Mouse (Mus musculus) kidney, adult 2 months (tissue): Measurements from ENCODE around the gene Cacng6. TPM values are rescaled to one million over a fixed set of nuclear protein-coding genes. Genes with fewer than 3 reads are reported as not detected.

Experiments used
- DNase-seq: peaks from one replicate; pipeline ENCODE4 v3.0.0; 2021
- H3K27ac ChIP-seq: fragments of 200-500 bp; 2 replicates; pipeline ENCODE4 v1.5.1; 2012; ENCODE audit warnings: low read depth, low read length, control low read depth, inconsistent platforms; ENCODE audit not compliant: insufficient read depth
- H3K27me3 ChIP-seq: fragments of 200-500 bp; replicated peaks from 2 replicates; pipeline ENCODE4 v1.6.1; 2012; ENCODE audit warnings: mild to moderate bottlenecking, moderate library complexity, low read length, inconsistent platforms; ENCODE audit not compliant: control insufficient read depth, insufficient read depth
- H3K36me3 ChIP-seq: fragments of 200-500 bp; 2 replicates; pipeline ENCODE4 v1.6.1; 2012; ENCODE audit warnings: mild to moderate bottlenecking, moderate library complexity, low read length, inconsistent platforms; ENCODE audit not compliant: control insufficient read depth, insufficient read depth
- H3K4me1 ChIP-seq: fragments of 200-500 bp; 2 replicates; pipeline ENCODE4 v1.6.1; 2011; ENCODE audit warnings: low read length; ENCODE audit not compliant: control insufficient read depth, insufficient read depth
- H3K4me3 ChIP-seq: fragments of 200-500 bp; 2 replicates; pipeline ENCODE4 v1.5.1; 2011; ENCODE audit warnings: mild to moderate bottlenecking, low read depth, low read length, control low read depth; ENCODE audit not compliant: insufficient read depth
- CTCF ChIP-seq: fragments of 200-500 bp; conservative IDR thresholded peaks from 2 replicates; pipeline ENCODE4 v1.5.1; 2011; ENCODE audit warnings: low read depth, mild to moderate bottlenecking, control low read depth, low read length, moderate library complexity, mixed read lengths; ENCODE audit not compliant: insufficient read depth, insufficient read length
- POLR2A ChIP-seq: fragments of 200-500 bp; IDR thresholded peaks from one replicate; pipeline ENCODE4 v1.6.1; 2011; ENCODE audit warnings: low read depth, low read length, control low read depth
- WGBS: fragments of 180-500 bp; shearing (Covaris S2); methylation state at CpG from one replicate; pipeline ENCODE4 v1.1.7; 2018; 5-methylcytosine and 5-hydroxymethylcytosine counted together
- polyA plus RNA-seq: library from polyadenylated mRNA; depleted of rRNA; stranded (reverse); fragments of >200 nt; gene quantifications from 2 replicates; pipeline ENCODE4 v1.2.3, GENCODE M21; 2012

Cacng6 gene
- polyA plus RNA-seq, 1 experiment, result 1.3 TPM

GRCm38 (mm10) chr7:3420466-3420865 is 3.5 kb upstream of the Cacng6 start:
- Histone ChIP-seq H3K27me3 (peaks cover 2% of the 10 kb centered on the region; the same call in 1 of the 2 replicates), H3K4me1 (no peaks in the 10 kb centered on the region), H3K4me3 (no peak overlapping the region), H3K27ac (no peak overlapping the region), H3K36me3 (no peaks in the 10 kb centered on the region)
- DNase-seq, result no peak
- 52% methylated on average over 5 of the region's 5 CpGs for WGBS
- TF ChIP-seq CTCF (no peak), POLR2A (no peak)

GRCm38 (mm10) chr7:3421297-3421696 is 2.7 kb upstream of the Cacng6 start:
- Histone ChIP-seq H3K27ac (no peak overlapping the region), H3K27me3 (no peaks in the 10 kb centered on the region), H3K4me1 (no peaks in the 10 kb centered on the region), H3K4me3 (no peak overlapping the region), H3K36me3 (no peaks in the 10 kb centered on the region)
- no peak for TF ChIP-seq CTCF
- TF ChIP-seq POLR2A, result no peak
- no peak for DNase-seq
- WGBS, result 24% methylated on average over 3 of the region's 3 CpGs

GRCm38 (mm10) chr7:3422051-3422450 is 1.9 kb upstream of the Cacng6 start:
- Histone ChIP-seq H3K4me3 (no peak overlapping the region), H3K4me1 (no peaks in the 10 kb centered on the region), H3K27me3 (no peaks in the 10 kb centered on the region), H3K27ac (no peak overlapping the region), H3K36me3 (no peaks in the 10 kb centered on the region)
- DNase-seq, result no peak
- no peak for TF ChIP-seq POLR2A
- no peak for TF ChIP-seq CTCF
- WGBS, result 52% methylated on average over 7 of the region's 7 CpGs

- 2% methylated on average over 30 of the region's 30 CpGs for WGBS
- no peak for TF ChIP-seq POLR2A
- no peak for TF ChIP-seq CTCF
- Histone ChIP-seq H3K4me3 (no peak overlapping the region), H3K36me3 (no peaks in the 10 kb centered on the region), H3K27me3 (no peaks in the 10 kb centered on the region), H3K4me1 (no peaks in the 10 kb centered on the region), H3K27ac (no peak overlapping the region)
- DNase-seq, result no peak
Observed at GRCm38 (mm10) chr7:3423430-3423829, 565 bp upstream of the Cacng6 start.

- Histone ChIP-seq H3K27ac (no peak overlapping the region), H3K36me3 (no peaks in the 10 kb centered on the region), H3K27me3 (no peaks in the 10 kb centered on the region), H3K4me3 (no peak overlapping the region), H3K4me1 (no peaks in the 10 kb centered on the region)
- WGBS, result 94% methylated on average over 5 of the region's 5 CpGs
- TF ChIP-seq POLR2A (no peak), CTCF (no peak)
- DNase-seq, result no peak
Observed at GRCm38 (mm10) chr7:3425141-3425540, 1.1 kb downstream of the Cacng6 start.

GRCm38 (mm10) chr7:3430161-3430560 is 6.2 kb downstream of the Cacng6 start:
- 72% methylated on average over 6 of the region's 6 CpGs for WGBS
- no peaks in the 10 kb centered on the region for H3K36me3 ChIP-seq
- no peak overlapping the region for H3K4me3 ChIP-seq
- no peaks in the 10 kb centered on the region for H3K27me3 ChIP-seq
- no peak overlapping the region for H3K27ac ChIP-seq
- TF ChIP-seq POLR2A (no peak), CTCF (no peak)
- H3K4me1 ChIP-seq, result no peaks in the 10 kb centered on the region
- no peak for DNase-seq

GRCm38 (mm10) chr7:3432066-3432465 is 8.1 kb downstream of the Cacng6 start:
- TF ChIP-seq CTCF, result no peak
- TF ChIP-seq POLR2A, result no peak
- DNase-seq, result no peak
- H3K27ac ChIP-seq, result no peak overlapping the region
- H3K27me3 ChIP-seq, result no peaks in the 10 kb centered on the region
- no peak overlapping the region for H3K4me3 ChIP-seq
- H3K4me1 ChIP-seq, result no peaks in the 10 kb centered on the region
- WGBS, result 86% methylated on average over 1 of the region's 1 CpGs
- H3K36me3 ChIP-seq, result no peaks in the 10 kb centered on the region

GRCm38 (mm10) chr7:3437941-3438340 is 13.9 kb downstream of the Cacng6 start:
- TF ChIP-seq CTCF, result no peak
- TF ChIP-seq POLR2A, result no peak
- no peak overlapping the region for H3K27ac ChIP-seq
- DNase-seq, result peak; percentile 21
- no peaks in the 10 kb centered on the region for H3K27me3 ChIP-seq
- no peaks in the 10 kb centered on the region for H3K4me1 ChIP-seq
- no peak overlapping the region for H3K4me3 ChIP-seq
- H3K36me3 ChIP-seq, result no peaks in the 10 kb centered on the region
- WGBS, result 31% methylated on average over 5 of the region's 5 CpGs
